Mouse (Mus musculus) MEL (cell line): ENCODE measurements around the gene Sec1. TPM values are rescaled to one million over a fixed set of nuclear protein-coding genes. Genes with fewer than 3 reads are reported as not detected.

Experiments used
- DNase-seq: peaks from one replicate; pipeline ENCODE4 v3.0.0; 2011; ENCODE audit warnings: low read depth, low spot score
- H3K27ac ChIP-seq: 2 replicates; pipeline ENCODE4 v1.5.1; 2012; ENCODE audit warnings: low read depth, mild to moderate bottlenecking, control low read depth, low read length, moderate library complexity; ENCODE audit not compliant: control insufficient read depth
- H3K27me3 ChIP-seq, 2 experiments: fragments of 150-350 bp in 1 of 2; sonication (generic) in 1 of 2; 2 replicates each; pipeline ENCODE4 v1.6.1; 2012; ENCODE audit warnings: low read length in 2 of 2, mild to moderate bottlenecking in 2 of 2, improper control_type of control experiment in 1 of 2, moderate library complexity in 1 of 2; ENCODE audit not compliant: insufficient read depth in 2 of 2, control insufficient read depth in 1 of 2
- H3K36me3 ChIP-seq, 2 experiments: 2 replicates each; pipeline ENCODE4 v1.6.1; 2012 to 2014; ENCODE audit warnings: low read length in 2 of 2, improper control_type of control experiment in 1 of 2, inconsistent platforms in 1 of 2, mild to moderate bottlenecking in 1 of 2; ENCODE audit not compliant: insufficient read depth in 2 of 2, control insufficient read depth in 1 of 2
- H3K4me1 ChIP-seq, 2 experiments: fragments of 150-350 bp in 1 of 2; sonication (generic) in 1 of 2; 2 replicates each; pipeline ENCODE4 v1.6.1; 2012; ENCODE audit warnings: low read length in 2 of 2, improper control_type of control experiment in 1 of 2, mild to moderate bottlenecking in 1 of 2; ENCODE audit not compliant: insufficient read depth in 2 of 2, control insufficient read depth in 1 of 2
- H3K4me3 ChIP-seq, 2 experiments: fragments of 150-350 bp in 1 of 2; sonication (generic) in 1 of 2; 2 replicates each; pipeline ENCODE4 v1.5.1; 2012; ENCODE audit warnings: low read depth in 2 of 2, low read length in 2 of 2, mild to moderate bottlenecking in 2 of 2, moderate library complexity in 2 of 2, control low read depth in 1 of 2, improper control_type of control experiment in 1 of 2; ENCODE audit not compliant: control insufficient read depth in 1 of 2, insufficient read depth in 1 of 2
- H3K79me2 ChIP-seq: 2 replicates; pipeline ENCODE4 v1.6.1; 2012; ENCODE audit warnings: mild to moderate bottlenecking, low read length, moderate library complexity; ENCODE audit not compliant: control insufficient read depth, poor library complexity, insufficient read depth
- H3K9ac ChIP-seq: 2 replicates; pipeline ENCODE4 v1.6.1; 2012; ENCODE audit warnings: low read depth, mild to moderate bottlenecking, control low read depth, low read length, moderate library complexity; ENCODE audit not compliant: control insufficient read depth, poor library complexity, severe bottlenecking
- H3K9me3 ChIP-seq: fragments of 150-350 bp; sonication (generic); replicated peaks from 2 replicates; pipeline ENCODE4 v1.6.1; 2012; ENCODE audit warnings: mild to moderate bottlenecking, low read length, improper control_type of control experiment, moderate library complexity; ENCODE audit not compliant: insufficient read depth
- CHD1 ChIP-seq: IDR thresholded peaks from 2 replicates; pipeline ENCODE4 v1.6.1; 2012; ENCODE audit warnings: low read depth, mild to moderate bottlenecking, inconsistent platforms, low read length, improper control_type of control experiment
- CHD2 ChIP-seq: IDR thresholded peaks from 2 replicates; pipeline ENCODE4 v1.6.1; 2011; ENCODE audit warnings: low read length, improper control_type of control experiment
- ELF1 ChIP-seq: IDR thresholded peaks from 2 replicates; pipeline ENCODE4 v1.6.1; 2014; ENCODE audit warnings: low read depth, mild to moderate bottlenecking, inconsistent platforms, low read length, improper control_type of control experiment, moderate library complexity
- HCFC1 ChIP-seq: IDR thresholded peaks from 2 replicates; pipeline ENCODE4 v1.6.1; 2012; ENCODE audit warnings: low read depth, mild to moderate bottlenecking, inconsistent platforms, low read length, improper control_type of control experiment, moderate library complexity
- JUND ChIP-seq: IDR thresholded peaks from 2 replicates; pipeline ENCODE4 v1.6.1; 2011; ENCODE audit warnings: low read depth, mild to moderate bottlenecking, improper control_type of control experiment, low read length
- KAT2A ChIP-seq: conservative IDR thresholded peaks from 2 replicates; pipeline ENCODE4 v1.6.1; 2012; ENCODE audit warnings: low read depth, low read length, improper control_type of control experiment, inconsistent platforms
- MAFK ChIP-seq: IDR thresholded peaks from 2 replicates; pipeline ENCODE4 v1.6.1; 2011; ENCODE audit warnings: low read depth, mild to moderate bottlenecking, low read length, improper control_type of control experiment, borderline replicate concordance
- MAX ChIP-seq: IDR thresholded peaks from 2 replicates; pipeline ENCODE4 v1.6.1; 2011; ENCODE audit warnings: low read length, improper control_type of control experiment
- MAZ ChIP-seq: IDR thresholded peaks from 2 replicates; pipeline ENCODE4 v1.6.1; 2012; ENCODE audit warnings: low read depth, mild to moderate bottlenecking, inconsistent platforms, low read length, improper control_type of control experiment
- MEF2A ChIP-seq: IDR thresholded peaks from 2 replicates; pipeline ENCODE4 v1.6.1; 2014; ENCODE audit warnings: low read depth, mild to moderate bottlenecking, inconsistent platforms, low read length, improper control_type of control experiment; ENCODE audit not compliant: poor library complexity, insufficient replicate concordance, severe bottlenecking; ENCODE audit errors: extremely low read depth
- MXI1 ChIP-seq: IDR thresholded peaks from 2 replicates; pipeline ENCODE4 v1.6.1; 2011; ENCODE audit warnings: mild to moderate bottlenecking, low read depth, low read length, improper control_type of control experiment
- MYC ChIP-seq: IDR thresholded peaks from 2 replicates; pipeline ENCODE4 v1.6.1; 2011; ENCODE audit warnings: low read depth, mild to moderate bottlenecking, low read length, improper control_type of control experiment, moderate library complexity
- NELFE ChIP-seq: IDR thresholded peaks from 2 replicates; pipeline ENCODE4 v1.6.1; 2011; ENCODE audit warnings: low read depth, low read length, improper control_type of control experiment
- NRF1 ChIP-seq: IDR thresholded peaks from 2 replicates; pipeline ENCODE4 v1.6.1; 2014; ENCODE audit warnings: low read depth, mild to moderate bottlenecking, inconsistent platforms, low read length, improper control_type of control experiment, moderate library complexity; ENCODE audit not compliant: poor library complexity, insufficient read depth, severe bottlenecking
- POLR2A ChIP-seq, 2 experiments: IDR thresholded peaks; 2 replicates each; pipeline ENCODE4 v1.6.1; 2011 to 2012; ENCODE audit warnings: low read length in 2 of 2, mild to moderate bottlenecking in 2 of 2, control low read depth in 1 of 2, improper control_type of control experiment in 1 of 2, low read depth in 1 of 2, moderate library complexity in 1 of 2; ENCODE audit not compliant: control insufficient read depth in 1 of 2, insufficient read depth in 1 of 2, poor library complexity in 1 of 2
- POLR2AphosphoS5 ChIP-seq: IDR thresholded peaks from 2 replicates; pipeline ENCODE4 v1.6.1; 2012; ENCODE audit warnings: low read depth, borderline replicate concordance, mild to moderate bottlenecking, inconsistent platforms, low read length, moderate library complexity, mixed read lengths
- RAD21 ChIP-seq: IDR thresholded peaks from 2 replicates; pipeline ENCODE4 v1.6.1; 2011; ENCODE audit warnings: mild to moderate bottlenecking, low read depth, low read length, improper control_type of control experiment
- SIN3A ChIP-seq: IDR thresholded peaks from 2 replicates; pipeline ENCODE4 v1.6.1; 2012; ENCODE audit warnings: low read length, improper control_type of control experiment, inconsistent platforms
- TCF12 ChIP-seq: IDR thresholded peaks from 2 replicates; pipeline ENCODE4 v1.6.1; 2014; ENCODE audit warnings: low read depth, mild to moderate bottlenecking, inconsistent platforms, low read length, improper control_type of control experiment, moderate library complexity
- ZKSCAN1 ChIP-seq: IDR thresholded peaks from 2 replicates; pipeline ENCODE4 v1.6.1; 2012; ENCODE audit warnings: low read depth, mild to moderate bottlenecking, inconsistent platforms, low read length, improper control_type of control experiment, moderate library complexity
- ZMIZ1 ChIP-seq: IDR thresholded peaks from 2 replicates; pipeline ENCODE4 v1.6.1; 2012; ENCODE audit warnings: low read depth, mild to moderate bottlenecking, inconsistent platforms, low read length, improper control_type of control experiment, moderate library complexity
- ZNF384 ChIP-seq: IDR thresholded peaks from 2 replicates; pipeline ENCODE4 v1.6.1; 2012; ENCODE audit warnings: low read depth, mild to moderate bottlenecking, inconsistent platforms, low read length, improper control_type of control experiment
- polyA plus RNA-seq, 2 experiments: library from polyadenylated mRNA; stranded (reverse) in 1 of 2; unstranded in 1 of 2; fragments of >175 nt in 1 of 2; fragments of >200 nt in 1 of 2; gene quantifications; 2 replicates each; pipeline versions ENCODE4 v1.2.1 to v1.2.4; 2012; ENCODE audit warnings: low replicate concordance in 2 of 2, low read depth in 1 of 2; ENCODE audit not compliant: insufficient read length in 2 of 2, insufficient read depth in 1 of 2, missing spikeins in 1 of 2
- total RNA-seq: library from RNA; depleted of rRNA; stranded (reverse); fragments of 300-350 nt; gene quantifications from 2 replicates; pipeline ENCODE4 v1.2.3, GENCODE M21; 2012

Gene Sec1
- total and polyA plus RNA-seq, 3 experiments = not detected

DNA sequence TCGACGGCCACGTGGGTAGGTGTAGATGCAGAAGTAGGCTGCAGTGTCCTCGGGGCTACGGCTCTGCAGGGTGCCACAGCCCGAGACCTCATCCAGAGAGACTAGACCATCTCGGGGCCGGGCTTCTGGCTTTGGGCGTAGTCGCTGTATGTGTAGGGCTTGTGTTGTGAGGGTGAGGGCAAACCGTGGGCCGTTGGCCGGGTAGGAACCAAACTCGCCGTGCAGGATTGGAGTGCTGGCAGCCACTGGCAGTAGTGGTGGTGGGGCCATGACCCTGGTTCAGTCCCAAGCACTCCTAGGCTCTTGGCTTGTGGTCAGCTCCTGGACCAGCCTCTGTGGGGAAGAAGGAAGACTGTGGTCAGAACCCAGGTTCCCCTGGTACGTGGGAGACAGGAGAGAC is 19.2 kb upstream of the Sec1 start:
- no peaks in the 10 kb centered on the region for H3K27me3 ChIP-seq
- H3K4me3 ChIP-seq = no peak overlapping the region
- H3K79me2 ChIP-seq = peaks cover 31% of the 10 kb centered on the region
- H3K9ac ChIP-seq = no peak overlapping the region
- peaks cover 0 to 11% of the 10 kb centered on the region in 2 experiments; a peak in 1 of 4 replicates for H3K4me1 ChIP-seq
- DNase-seq = no peak
- H3K36me3 ChIP-seq = peaks cover 0 to 4% of the 10 kb centered on the region in 2 experiments; a peak in 2 of 4 replicates
- no peak overlapping the region for H3K27ac ChIP-seq
- no peak for TF ChIP-seq TCF12
- no peak for TF ChIP-seq MYC
- TF ChIP-seq HCFC1 = no peak
- TF ChIP-seq POLR2AphosphoS5 = no peak
- no peak for TF ChIP-seq MEF2A
- TF ChIP-seq MAFK = no peak
- TF ChIP-seq CHD1 = no peak
- no peak for TF ChIP-seq ZMIZ1
- TF ChIP-seq ELF1 = no peak
- no peak for TF ChIP-seq KAT2A
- no peak for TF ChIP-seq SIN3A
- TF ChIP-seq MAX = no peak
- TF ChIP-seq ZNF384 = no peak
- TF ChIP-seq MXI1 = no peak
- TF ChIP-seq RAD21 = no peak
- no peak for TF ChIP-seq NRF1
- no peak for TF ChIP-seq NELFE
- TF ChIP-seq POLR2A (IDR thresholded peaks at IDR 0.05; ENCODE audit: control insufficient read depth in 1 of 2, insufficient read depth in 1 of 2, low read depth in 1 of 2, low read length in 2 of 2, poor library complexity in 1 of 2) = no peak
- TF ChIP-seq MAZ = no peak
- TF ChIP-seq, all 39 proteins: peak for 0
- H3K9me3 ChIP-seq = no peaks in the 10 kb centered on the region

DNA sequence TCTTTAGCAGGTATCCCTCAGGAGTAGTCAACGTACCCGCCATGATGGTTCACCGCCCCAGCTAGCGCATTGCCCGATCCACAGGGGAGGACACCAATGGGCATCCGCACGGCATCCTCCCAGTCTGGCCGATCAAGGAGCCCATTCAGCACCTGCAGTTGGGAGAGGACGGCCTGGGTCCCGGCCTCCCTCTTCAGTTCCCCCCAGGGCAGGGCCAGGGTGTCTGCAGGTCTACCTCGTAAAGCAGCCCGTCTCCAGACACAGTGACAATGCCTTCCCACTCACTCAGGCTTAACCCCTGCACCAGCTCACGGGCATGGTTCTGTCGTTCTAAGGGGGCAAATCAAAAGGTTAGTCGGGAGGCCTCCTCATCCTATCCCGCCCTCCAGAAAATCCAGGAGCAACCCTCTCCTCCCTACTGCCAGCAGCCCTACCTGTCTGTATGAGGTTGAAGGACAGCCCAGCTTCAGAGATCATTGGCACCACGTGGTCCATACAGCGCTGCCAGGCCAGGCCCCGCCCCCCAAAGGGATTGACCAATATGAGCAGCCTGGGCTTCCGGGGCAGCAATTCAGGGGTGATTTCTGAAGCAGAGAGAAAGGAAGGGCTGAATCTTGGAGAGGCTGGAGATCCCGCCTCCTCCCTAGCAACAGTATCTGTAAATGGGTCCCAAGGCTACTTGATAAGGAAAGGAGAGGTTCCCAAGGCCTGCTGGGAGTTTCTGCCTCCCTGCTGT is 18.0 kb upstream of the Sec1 start:
- Histone ChIP-seq H3K36me3 (peaks cover 0 to 5% of the 10 kb centered on the region in 2 experiments; a peak in 2 of 4 replicates), H3K27ac (no peak overlapping the region), H3K9ac (no peak overlapping the region), H3K27me3 (no peaks in the 10 kb centered on the region), H3K79me2 (peaks cover 23% of the 10 kb centered on the region), H3K9me3 (no peaks in the 10 kb centered on the region), H3K4me3 (no peak overlapping the region), H3K4me1 (peaks cover 0 to 17% of the 10 kb centered on the region in 2 experiments; a peak in 2 of 4 replicates)
- DNase-seq = no peak
- TF ChIP-seq MYC (no peak), CHD2 (no peak), JUND (no peak), ZKSCAN1 (no peak), HCFC1 (no peak)
